Mouse (Mus musculus) heart, adult 2 months (tissue): ENCODE data around the gene Trim38.

Source experiments
- CTCF ChIP-seq: fragments of 200-600 bp; IDR thresholded peaks from 2 replicates; pipeline ENCODE4 v1.8.1; 2022; ENCODE audit warnings: antibody characterized with exemption, mild to moderate bottlenecking, moderate library complexity
- POLR2A ChIP-seq: fragments of 200-500 bp; IDR thresholded peaks from 2 replicates; pipeline ENCODE4 v1.6.1; 2011; ENCODE audit warnings: mild to moderate bottlenecking, low read depth, low read length, control low read depth; ENCODE audit not compliant: insufficient read depth

- TF ChIP-seq CTCF (no peak), POLR2A (no peak)
Observed at GRCm38 (mm10) chr13:23820179-23820940, 50.6 kb downstream of the Trim38 start.
